Mouse (Mus musculus) gastrocnemius, postnatal 10 days (tissue): ENCODE data around the gene Thsd4. TPM values are rescaled to one million over a fixed set of nuclear protein-coding genes. Genes with fewer than 3 reads are reported as not detected.
A peak's percentile ranks its signal among the peaks of the same experiment; 100 is the strongest.

ENCODE experiments used
- DNase-seq: peaks from one replicate; pipeline ENCODE4 v3.0.0; 2021; ENCODE audit warnings: mixed read lengths
- long read RNA-seq, 2 experiments: library from polyadenylated mRNA; stranded (forward); transcript quantifications; one replicate each; pipeline ENCODE4 v2.0.0; 2021
- total RNA-seq, 2 experiments: library from RNA; stranded (reverse); gene quantifications; 2 replicates each; pipeline ENCODE4 v1.2.3; 2021

Thsd4 gene
- total RNA-seq = 1 to 10 TPM; 5.9 to 9.1 TPM
- long read RNA-seq, experiment 1, partial matches to known transcripts = 2 of 4 reads
- long read RNA-seq, experiment 1, other reads (novel, unspliced or antisense) = 2 of 4 reads
- long read RNA-seq, experiment 2, full-length matches to known transcripts = 1 of 2 reads
- long read RNA-seq, experiment 2, partial matches to known transcripts = 0 of 2 reads
- long read RNA-seq, experiment 2, other reads (novel, unspliced or antisense) = 1 of 2 reads

- peak; percentile 74 for DNase-seq
Observed at GRCm38 (mm10) chr9:60521806-60522264, at the start of gene Thsd4. Gene Thsd4 (minus strand): TSS chr9:60522046.

GRCm38 (mm10) chr9:60571041-60571440, 49.2 kb upstream of the Thsd4 start:
- no peak for DNase-seq

- DNase-seq = no peak
Observed at GRCm38 (mm10) chr9:60569366-60569765, 47.5 kb upstream of the Thsd4 start.

- DNase-seq = no peak
Observed at GRCm38 (mm10) chr9:60563809-60564208, 42.0 kb upstream of the Thsd4 start.

GRCm38 (mm10) chr9:60562443-60563371, 40.9 kb upstream of the Thsd4 start:
- peak; percentile 15 for DNase-seq

GRCm38 (mm10) chr9:60561641-60562289, 39.9 kb upstream of the Thsd4 start:
- DNase-seq = no peak

- no peak for DNase-seq
Observed at GRCm38 (mm10) chr9:60558507-60558906, 36.7 kb upstream of the Thsd4 start.

- DNase-seq = no peak
Observed at GRCm38 (mm10) chr9:60551238-60551637, 29.4 kb upstream of the Thsd4 start.

GRCm38 (mm10) chr9:60548182-60548581, 26.3 kb upstream of the Thsd4 start:
- DNase-seq = peak; percentile 39

- DNase-seq = no peak
Observed at GRCm38 (mm10) chr9:60546169-60546568, 24.3 kb upstream of the Thsd4 start.

- no peak for DNase-seq
Observed at GRCm38 (mm10) chr9:60545361-60546096, 23.7 kb upstream of the Thsd4 start.

GRCm38 (mm10) chr9:60543422-60544015, 21.7 kb upstream of the Thsd4 start:
- DNase-seq = no peak

GRCm38 (mm10) chr9:60530310-60530709, 8.5 kb upstream of the Thsd4 start:
- DNase-seq = no peak

GRCm38 (mm10) chr9:60529348-60530243, 7.8 kb upstream of the Thsd4 start:
- DNase-seq = no peak

- no peak for DNase-seq
Observed at GRCm38 (mm10) chr9:60528269-60528668, 6.4 kb upstream of the Thsd4 start.

- no peak for DNase-seq
Observed at GRCm38 (mm10) chr9:60527836-60528235, 6.0 kb upstream of the Thsd4 start.

- DNase-seq = no peak
Observed at GRCm38 (mm10) chr9:60527051-60527450, 5.2 kb upstream of the Thsd4 start.

- DNase-seq = no peak
Observed at GRCm38 (mm10) chr9:60526195-60526594, 4.3 kb upstream of the Thsd4 start.

GRCm38 (mm10) chr9:60521143-60521542, 703 bp downstream of the Thsd4 start:
- no peak for DNase-seq

- no peak for DNase-seq
Observed at GRCm38 (mm10) chr9:60519601-60520000, 2.2 kb downstream of the Thsd4 start.

GRCm38 (mm10) chr9:60518216-60518615, 3.6 kb downstream of the Thsd4 start:
- peak; percentile 29 for DNase-seq
